Mouse (Mus musculus): ENCODE measurements around the gene Slc26a1.

- TF ChIP-seq CTCF (IDR thresholded peaks at IDR 0.05; ENCODE audit: borderline replicate concordance, insufficient read depth, low read length): no peak
- peak; percentile 60 for TF ChIP-seq POLR2A (IDR thresholded peaks at IDR 0.05; ENCODE audit: low read depth, low read length)
These were observed 18.5 kb upstream of the Slc26a1 start for GRCm38 (mm10) chr5:108693872-108694288.

Measured in embryonic fibroblast, embryonic 13.5 days (primary cell).